Mouse (Mus musculus) embryonic facial prominence, embryonic 13.5 days (tissue): ENCODE data around the gene Arid3b. TPM values are rescaled to one million over a fixed set of nuclear protein-coding genes. Genes with fewer than 3 reads are reported as not detected.

ENCODE experiments used
- ATAC-seq: fragments of 200-750 bp; cut with Nextera tagmentation; 2 replicates; pipeline ENCODE4 v1.8.0; 2017; ENCODE audit warnings: low read depth; ENCODE audit not compliant: insufficient number of reproducible peaks, insufficient read depth, low FRiP score, low TSS enrichment
- H3K27ac ChIP-seq: fragments of 300-500 bp; sonication (generic); 2 replicates; pipeline ENCODE4 v1.5.1; 2015; ENCODE audit warnings: moderate library complexity, mild to moderate bottlenecking, inconsistent platforms
- H3K27me3 ChIP-seq: fragments of 300-500 bp; sonication (generic); 2 replicates; pipeline ENCODE4 v1.6.1; 2015; ENCODE audit warnings: mild to moderate bottlenecking, inconsistent platforms
- H3K36me3 ChIP-seq: fragments of 300-500 bp; sonication (generic); 2 replicates; pipeline ENCODE4 v1.6.1; 2015; ENCODE audit warnings: mild to moderate bottlenecking, inconsistent platforms
- H3K4me1 ChIP-seq: fragments of 300-500 bp; sonication (generic); 2 replicates; pipeline ENCODE4 v1.6.1; 2015; ENCODE audit warnings: inconsistent platforms
- H3K4me2 ChIP-seq: fragments of 300-500 bp; sonication (generic); 2 replicates; pipeline ENCODE4 v1.6.1; 2015; ENCODE audit warnings: moderate library complexity, mild to moderate bottlenecking, inconsistent platforms
- H3K4me3 ChIP-seq: fragments of 300-500 bp; sonication (generic); 2 replicates; pipeline ENCODE4 v1.5.1; 2015; ENCODE audit warnings: mild to moderate bottlenecking, inconsistent platforms
- H3K9ac ChIP-seq: fragments of 300-500 bp; sonication (generic); 2 replicates; pipeline ENCODE4 v1.6.1; 2015; ENCODE audit warnings: mild to moderate bottlenecking, inconsistent platforms
- H3K9me3 ChIP-seq: fragments of 300-500 bp; sonication (generic); 2 replicates; pipeline ENCODE4 v1.6.1; 2016; ENCODE audit warnings: inconsistent platforms
- WGBS: fragments of 180-500 bp; shearing (Covaris S2); methylation state at CpG from one replicate; pipeline ENCODE4 v1.1.7; 2015; ENCODE audit warnings: mixed read lengths; 5-methylcytosine and 5-hydroxymethylcytosine counted together
- polyA plus RNA-seq: library from polyadenylated mRNA; unstranded; fragments of >200 nt; fragmentation: Nextera tagmentation; extraction: Ambion mirVana; gene quantifications from 2 replicates; pipeline ENCODE4 v1.2.1, GENCODE M21; 2015

The Arid3b gene
- polyA plus RNA-seq, 1 experiment from 2014 or later = 6.7 TPM

DNA sequence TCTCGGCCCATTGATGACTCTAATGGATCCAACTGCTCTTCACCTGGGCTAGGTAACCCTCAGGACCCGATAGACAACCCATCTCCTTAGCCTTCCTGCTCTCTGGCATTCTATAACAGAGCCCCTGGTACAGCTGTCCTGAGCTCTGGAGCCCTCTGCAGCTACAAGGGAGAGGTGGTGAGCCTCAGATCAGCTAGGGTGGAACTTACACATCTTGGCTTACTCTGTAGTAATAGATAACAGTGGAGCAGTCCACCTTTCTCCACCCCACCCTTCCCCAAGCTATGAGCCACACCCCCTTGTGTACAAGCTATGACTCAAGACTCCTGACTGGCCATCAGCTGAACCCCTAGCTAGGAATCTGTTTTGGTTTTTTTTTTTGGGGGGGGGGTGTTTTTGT lies 65.8 kb downstream of the Arid3b start:
- H3K9ac ChIP-seq = no peak overlapping the region
- H3K4me1 ChIP-seq = peaks cover 7% of the 10 kb centered on the region
- no peak overlapping the region for H3K27ac ChIP-seq
- H3K27me3 ChIP-seq = no peaks in the 10 kb centered on the region
- no peak overlapping the region for H3K4me3 ChIP-seq
- no peaks in the 10 kb centered on the region for H3K9me3 ChIP-seq
- H3K4me2 ChIP-seq = no peak overlapping the region
- WGBS = 93% methylated on average over 2 of the region's 2 CpGs
- no peaks in the 10 kb centered on the region for H3K36me3 ChIP-seq
- ATAC-seq = no peak

DNA sequence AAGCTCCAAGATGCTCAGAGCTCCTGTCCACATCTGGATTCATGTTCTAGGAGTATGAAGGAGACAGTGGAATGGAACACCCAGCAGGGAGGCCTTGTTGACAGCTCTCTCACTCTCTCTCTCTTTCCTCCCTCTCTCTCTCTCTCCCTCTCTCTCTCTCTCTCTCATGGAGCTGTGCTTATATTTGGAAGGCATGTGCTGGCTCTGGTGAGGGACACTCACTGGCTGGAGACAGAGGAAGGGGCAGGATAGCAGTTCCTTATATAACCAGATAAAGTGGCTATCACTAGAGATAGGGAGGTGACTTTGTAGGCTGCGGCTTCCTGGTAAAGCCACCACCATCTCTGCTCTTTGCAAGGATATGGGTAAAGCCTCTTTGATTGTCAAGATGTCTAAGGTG lies 66.4 kb downstream of the Arid3b start:
- H3K36me3 ChIP-seq = no peaks in the 10 kb centered on the region
- no peak for ATAC-seq
- peaks cover 7% of the 10 kb centered on the region for H3K4me1 ChIP-seq
- 93% methylated on average over 1 of the region's 1 CpGs for WGBS
- no peak overlapping the region for H3K27ac ChIP-seq
- no peaks in the 10 kb centered on the region for H3K27me3 ChIP-seq
- no peaks in the 10 kb centered on the region for H3K9me3 ChIP-seq
- no peak overlapping the region for H3K4me3 ChIP-seq
- H3K9ac ChIP-seq = no peak overlapping the region
- H3K4me2 ChIP-seq = no peak overlapping the region

DNA sequence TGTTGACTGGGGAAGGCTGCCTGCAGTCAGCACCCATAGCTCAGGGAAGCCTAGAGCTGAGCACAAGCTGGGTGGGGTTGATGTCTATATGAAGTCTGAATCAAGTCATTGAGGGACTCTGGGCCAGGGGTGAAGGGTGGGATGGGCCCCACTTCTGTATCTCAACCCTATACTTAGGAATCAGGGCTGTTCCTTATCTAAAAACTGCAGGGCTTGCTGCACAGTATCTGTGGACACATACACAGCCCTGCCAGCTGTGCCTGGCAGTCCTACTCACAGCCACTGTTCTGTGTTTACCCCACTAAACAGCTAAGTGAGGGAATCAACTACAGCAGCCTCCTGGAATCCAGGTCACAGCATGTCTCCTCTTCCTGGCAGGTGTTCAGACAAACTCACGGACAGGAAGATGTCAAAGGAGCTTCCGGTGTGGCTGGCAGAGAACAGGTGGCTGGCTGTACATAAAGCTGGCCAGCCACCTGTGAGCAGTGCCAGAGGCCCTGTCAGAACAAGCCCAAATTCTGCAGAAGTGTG lies 67.0 kb downstream of the Arid3b start:
- H3K4me3 ChIP-seq = no peak overlapping the region
- H3K27ac ChIP-seq = no peak overlapping the region
- no peaks in the 10 kb centered on the region for H3K36me3 ChIP-seq
- no peak overlapping the region for H3K9ac ChIP-seq
- H3K27me3 ChIP-seq = no peaks in the 10 kb centered on the region
- 70% methylated on average over 2 of the region's 2 CpGs for WGBS
- peaks cover 7% of the 10 kb centered on the region for H3K4me1 ChIP-seq
- no peaks in the 10 kb centered on the region for H3K9me3 ChIP-seq
- no peak overlapping the region for H3K4me2 ChIP-seq
- ATAC-seq = no peak

DNA sequence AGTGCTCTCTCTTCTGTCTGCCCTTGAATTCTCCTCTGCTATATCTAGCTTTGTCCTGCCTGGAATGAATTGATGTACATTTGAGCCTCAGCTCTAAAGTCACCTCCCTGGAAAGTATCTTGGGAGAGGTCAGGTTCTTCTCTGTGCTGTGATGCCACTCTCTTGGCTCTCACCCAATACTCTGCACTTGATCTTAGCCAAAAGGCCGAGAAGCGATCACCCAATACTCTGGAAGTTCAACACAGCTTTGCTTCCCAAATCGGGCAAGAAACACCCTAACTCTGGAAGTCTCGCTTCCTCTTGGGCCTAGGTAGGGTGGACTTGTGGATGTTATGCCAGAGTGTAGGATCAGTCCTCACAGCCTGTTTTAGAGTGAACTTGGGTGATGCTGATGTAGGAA lies 69.4 kb downstream of the Arid3b start:
- Histone ChIP-seq H3K4me3 (no peak overlapping the region), H3K4me2 (no peak overlapping the region), H3K27me3 (no peaks in the 10 kb centered on the region), H3K9ac (no peak overlapping the region), H3K4me1 (peaks cover 26% of the 10 kb centered on the region), H3K27ac (no peak overlapping the region), H3K9me3 (no peaks in the 10 kb centered on the region), H3K36me3 (no peaks in the 10 kb centered on the region)
- ATAC-seq = no peak
- 89% methylated on average over 4 of the region's 4 CpGs for WGBS

DNA sequence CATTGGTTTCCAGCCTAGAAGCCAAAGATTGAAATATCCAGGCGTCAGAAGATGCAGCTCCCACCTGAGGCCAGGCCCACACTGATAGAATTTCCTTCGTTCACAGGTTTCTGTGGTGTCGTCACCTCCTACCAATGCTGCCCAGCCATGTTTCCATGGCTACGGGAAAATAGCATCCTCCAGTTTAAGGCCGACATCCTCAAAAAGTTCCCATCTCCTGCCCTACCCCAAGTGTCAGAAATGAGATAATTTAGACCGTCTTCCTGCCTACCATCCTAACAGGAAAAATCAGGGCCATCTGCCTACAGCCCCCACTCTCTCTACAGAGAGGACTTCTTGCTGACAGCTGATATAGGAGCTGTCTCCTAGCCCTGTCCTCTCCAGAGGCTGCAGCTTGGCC lies 70.2 kb downstream of the Arid3b start:
- H3K4me2 ChIP-seq = peak overlapping the region; percentile 97
- H3K27me3 ChIP-seq = no peaks in the 10 kb centered on the region
- H3K9me3 ChIP-seq = no peaks in the 10 kb centered on the region
- ATAC-seq = no peak
- 32% methylated on average over 6 of the region's 6 CpGs for WGBS
- H3K4me1 ChIP-seq = peaks cover 34% of the 10 kb centered on the region
- peaks cover 4% of the 10 kb centered on the region for H3K36me3 ChIP-seq
- H3K4me3 ChIP-seq = peak overlapping the region; percentile 94
- peak overlapping the region; percentile 98 for H3K9ac ChIP-seq
- no peak overlapping the region for H3K27ac ChIP-seq

DNA sequence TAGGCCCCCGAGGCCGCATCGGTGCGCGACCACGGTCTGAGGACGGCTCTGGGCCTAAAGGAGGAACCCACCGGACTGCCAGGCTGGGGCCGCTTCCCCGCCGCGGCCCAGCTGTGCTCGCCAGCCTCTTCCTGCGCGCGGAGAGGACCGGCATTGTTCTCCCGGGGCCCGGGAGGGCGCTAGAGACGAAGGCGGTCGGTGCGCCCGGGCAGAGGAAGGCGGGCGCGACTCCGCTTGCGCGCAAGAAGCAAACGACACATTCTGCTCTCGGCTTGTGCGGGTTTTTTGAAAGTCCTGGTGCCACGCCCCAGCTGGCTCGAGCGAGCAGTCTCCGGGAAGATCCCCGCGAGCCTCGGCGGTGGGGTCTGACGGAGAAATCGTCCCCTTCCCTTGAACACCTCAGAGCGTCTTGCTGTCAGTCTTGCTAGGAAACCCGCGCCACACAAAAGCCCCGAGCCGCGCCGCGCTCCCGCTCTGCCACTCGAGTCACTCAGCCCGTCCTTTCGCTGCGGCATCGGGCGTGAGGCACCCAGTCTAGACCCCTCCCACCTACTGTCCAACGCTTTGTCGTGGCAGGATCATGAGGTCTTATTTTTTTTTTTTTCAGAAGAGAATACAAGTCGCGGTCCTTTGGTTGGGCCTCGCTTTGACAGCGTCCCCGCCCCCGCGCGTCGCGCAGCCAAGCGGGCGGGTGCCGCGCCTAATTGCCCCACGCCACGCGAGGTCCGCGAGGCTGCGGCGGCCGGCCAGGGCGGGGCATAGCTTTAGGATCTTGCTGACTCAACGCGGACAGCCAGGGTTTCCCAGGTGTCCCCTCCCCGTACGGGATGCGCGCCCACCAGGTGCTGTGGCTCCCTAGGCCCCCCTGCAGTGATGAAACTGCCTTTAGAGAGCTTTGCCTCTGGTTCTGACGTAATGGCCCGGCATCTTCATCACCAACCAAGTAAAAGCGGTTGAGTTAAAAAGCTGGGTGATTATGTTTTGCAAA lies 70.9 kb downstream of the Arid3b start, which contains the start of gene Clk3:
Gene Clk3, minus strand, starts transcription at position 497 of the 988 bp plus-strand sequence.
- Histone ChIP-seq H3K9ac (peak within 1 kb of the TSS; percentile 98), H3K4me3 (peak within 1 kb of the TSS; percentile 94), H3K9me3 (no peaks in the 10 kb centered on the region), H3K4me2 (peak within 1 kb of the TSS; percentile 97), H3K36me3 (peaks cover 11% of the 10 kb centered on the region), H3K4me1 (peaks cover 35% of the 10 kb centered on the region), H3K27ac (peak within 1 kb of the TSS; percentile 99), H3K27me3 (no peaks in the 10 kb centered on the region)
- under 1% methylated on average over 93 of the region's 93 CpGs for WGBS
- ATAC-seq = no peak; the same call in 1 of the 2 replicates

DNA sequence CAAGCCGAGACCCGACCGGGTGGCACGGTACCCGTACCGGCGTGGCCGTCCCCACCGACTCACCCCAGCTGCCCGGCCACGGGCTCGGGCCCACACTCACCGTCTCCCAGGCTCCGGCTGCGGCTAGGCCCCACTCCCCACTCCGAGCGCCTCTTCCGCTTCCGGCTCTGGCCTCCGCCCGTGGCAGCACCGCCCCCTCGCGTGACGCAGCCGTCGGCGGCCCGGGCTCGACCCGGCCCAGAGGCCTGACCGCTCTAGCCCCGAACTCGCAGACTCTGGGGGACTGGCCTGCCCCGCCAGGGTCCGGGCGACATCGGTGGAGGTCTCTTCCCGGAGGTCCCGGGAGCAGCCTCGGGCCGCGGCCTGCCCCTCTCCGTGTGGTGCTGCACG lies 71.6 kb downstream of the Arid3b start:
- H3K4me1 ChIP-seq = peaks cover 35% of the 10 kb centered on the region
- H3K27me3 ChIP-seq = no peaks in the 10 kb centered on the region
- peak overlapping the region; percentile 98 for H3K9ac ChIP-seq
- peak overlapping the region; percentile 97 for H3K4me2 ChIP-seq
- ATAC-seq = peak; percentile 91
- peak overlapping the region; percentile 99 for H3K27ac ChIP-seq
- WGBS = under 1% methylated on average over 45 of the region's 45 CpGs
- no peaks in the 10 kb centered on the region for H3K9me3 ChIP-seq
- peaks cover 18% of the 10 kb centered on the region for H3K36me3 ChIP-seq
- peak overlapping the region; percentile 94 for H3K4me3 ChIP-seq

DNA sequence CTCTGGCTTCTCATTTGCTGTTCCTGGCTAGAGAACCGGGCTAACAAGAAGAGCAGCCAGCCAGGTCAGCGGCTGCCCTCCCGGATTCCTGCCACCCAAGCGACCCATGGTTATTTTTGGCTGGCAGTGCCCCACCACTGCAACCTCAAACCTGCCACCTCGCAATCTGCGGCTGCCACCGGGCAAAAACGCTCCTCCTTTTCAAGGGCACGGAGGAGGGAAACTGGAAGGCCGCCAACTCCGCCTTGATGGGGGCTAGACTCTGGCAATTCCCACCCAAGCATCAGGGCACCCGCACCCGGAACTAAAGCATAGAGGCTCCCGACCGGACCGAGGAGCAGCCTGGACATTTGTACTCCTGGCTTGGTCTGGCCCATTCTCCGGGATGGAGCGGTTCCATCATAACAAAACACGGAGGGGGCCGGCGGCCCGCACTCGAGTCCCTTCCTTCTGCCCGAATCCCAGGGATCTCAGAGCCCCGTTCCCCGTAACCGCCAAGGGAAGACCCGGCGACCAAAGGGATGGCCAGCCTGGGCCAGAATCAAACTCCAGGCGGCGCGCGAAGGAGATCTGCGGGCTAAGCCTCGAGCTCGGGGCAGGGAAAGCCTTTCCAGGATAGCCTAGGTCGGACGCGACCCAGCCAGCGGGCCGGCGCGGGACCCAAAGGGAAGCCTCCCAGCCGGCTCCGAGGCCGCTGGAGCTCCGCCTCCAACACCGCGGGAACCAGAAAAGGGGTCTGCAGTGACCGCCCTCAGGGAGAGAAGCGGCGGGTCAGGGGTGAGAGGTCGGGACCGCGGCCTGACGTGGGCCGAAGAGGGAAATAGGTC lies 72.2 kb downstream of the Arid3b start:
- Histone ChIP-seq H3K9ac (peak overlapping the region; percentile 98), H3K9me3 (no peaks in the 10 kb centered on the region), H3K27me3 (no peaks in the 10 kb centered on the region), H3K4me3 (peak overlapping the region; percentile 94), H3K36me3 (peaks cover 24% of the 10 kb centered on the region), H3K4me2 (peak overlapping the region; percentile 97), H3K27ac (peak overlapping the region; percentile 99), H3K4me1 (peaks cover 35% of the 10 kb centered on the region)
- peak; percentile 32; the same call in 1 of the 2 replicates for ATAC-seq
- WGBS = under 1% methylated on average over 54 of the region's 57 CpGs

DNA sequence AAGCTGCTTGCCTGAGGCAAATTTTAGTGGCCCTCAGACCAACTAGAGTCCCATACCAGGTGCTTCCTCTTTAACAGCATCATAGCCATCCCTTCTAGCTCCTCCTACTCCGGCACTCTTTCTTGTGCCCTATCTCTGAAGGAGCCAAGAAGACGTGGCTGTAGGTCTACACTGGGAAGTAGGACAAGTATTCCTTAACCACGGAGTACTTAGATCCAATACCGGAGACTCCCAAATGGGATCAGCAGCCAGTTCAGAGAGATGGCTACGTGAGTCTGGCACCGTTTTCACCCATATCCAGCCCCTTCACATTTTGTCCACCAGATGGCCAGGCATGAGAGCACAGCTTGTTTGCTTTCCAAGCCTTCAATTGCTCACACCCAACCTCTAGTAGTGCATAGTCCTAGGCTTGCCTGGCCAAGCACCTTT lies 74.0 kb downstream of the Arid3b start:
- Histone ChIP-seq H3K27ac (0 out of 2 replicates have a peak overlapping the region, but pooled peaks have one; percentile 7), H3K4me3 (peak overlapping the region; percentile 94)

DNA sequence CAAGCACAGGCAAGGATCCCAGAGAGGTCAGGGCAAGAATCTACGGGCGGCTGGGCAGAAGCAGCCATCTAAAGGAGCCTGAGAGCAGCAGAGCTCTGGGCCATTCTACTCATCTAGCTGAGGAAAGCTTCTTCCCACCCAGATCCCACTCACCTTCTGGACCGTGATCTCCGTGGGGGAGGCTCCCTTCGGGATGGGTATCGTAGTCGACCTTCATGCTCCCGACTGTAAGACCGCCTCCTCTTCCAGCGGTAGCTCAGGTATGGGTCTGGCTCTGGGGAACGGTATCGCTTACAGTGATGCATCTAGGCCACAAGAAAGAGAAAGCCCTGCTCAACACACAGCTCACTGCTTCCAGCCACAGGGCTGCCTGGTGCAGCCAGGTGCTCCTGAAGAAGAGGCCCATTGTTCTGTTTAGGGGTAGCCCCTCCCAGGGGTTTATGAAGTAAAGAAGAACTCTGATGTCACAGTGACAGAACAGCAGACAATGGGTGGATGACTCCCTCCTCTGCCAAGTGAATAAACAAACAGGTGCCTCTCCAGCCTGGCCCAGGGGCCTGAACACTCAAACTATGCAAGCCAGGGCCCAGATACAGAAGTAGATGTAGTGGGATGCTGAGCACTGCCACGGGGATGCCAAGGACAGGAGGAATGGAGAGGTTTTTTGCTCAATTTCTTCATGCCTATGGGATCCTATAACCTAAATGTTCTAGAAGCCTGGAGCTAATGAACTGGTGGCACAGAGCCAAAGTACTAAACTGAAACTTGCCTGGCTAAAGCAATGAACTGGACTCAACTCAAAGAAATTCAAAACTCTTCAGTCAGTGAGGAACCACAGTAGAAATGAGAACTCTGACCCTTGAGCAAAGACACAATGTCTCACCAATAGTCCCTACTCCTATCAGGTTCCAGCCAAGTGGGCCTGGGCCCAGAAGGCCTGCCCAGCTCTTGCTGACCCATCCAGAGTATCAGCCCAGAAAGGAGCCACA lies 74.7 kb downstream of the Arid3b start:
- Histone ChIP-seq H3K4me3 (no peak overlapping the region), H3K9ac (0 out of 2 replicates have a peak overlapping the region, but pooled peaks have one; percentile 36), H3K4me2 (peak overlapping the region; percentile 97), H3K36me3 (peaks cover 49% of the 10 kb centered on the region), H3K27me3 (no peaks in the 10 kb centered on the region), H3K9me3 (no peaks in the 10 kb centered on the region), H3K27ac (0 out of 2 replicates have a peak overlapping the region, but pooled peaks have one; percentile 7), H3K4me1 (peaks cover 35% of the 10 kb centered on the region)
- ATAC-seq = no peak
- 91% methylated on average over 13 of the region's 13 CpGs for WGBS

More for the DNA sequence above, 74.0 kb downstream of the Arid3b start:
- Histone ChIP-seq H3K4me2 (peak overlapping the region; percentile 97), H3K9ac (no peak overlapping the region), H3K36me3 (peaks cover 42% of the 10 kb centered on the region), H3K9me3 (no peaks in the 10 kb centered on the region), H3K27me3 (no peaks in the 10 kb centered on the region), H3K4me1 (peaks cover 35% of the 10 kb centered on the region)
- ATAC-seq = no peak
- WGBS = 66% methylated on average over 6 of the region's 6 CpGs
